Mouse (Mus musculus): Measurements from ENCODE around the gene Bri3.

Bri3 gene

GRCm38 (mm10) chr5:144234714-144235113 is 9.5 kb upstream of the Bri3 start:
- DNase-seq, result no peak

GRCm38 (mm10) chr5:144238969-144239368 is 5.3 kb upstream of the Bri3 start:
- no peak for DNase-seq

- no peak for DNase-seq
Measured at GRCm38 (mm10) chr5:144245592-144245991, 1.4 kb downstream of the Bri3 start.

GRCm38 (mm10) chr5:144246669-144247068 is 2.4 kb downstream of the Bri3 start:
- DNase-seq, result no peak

DNA sequence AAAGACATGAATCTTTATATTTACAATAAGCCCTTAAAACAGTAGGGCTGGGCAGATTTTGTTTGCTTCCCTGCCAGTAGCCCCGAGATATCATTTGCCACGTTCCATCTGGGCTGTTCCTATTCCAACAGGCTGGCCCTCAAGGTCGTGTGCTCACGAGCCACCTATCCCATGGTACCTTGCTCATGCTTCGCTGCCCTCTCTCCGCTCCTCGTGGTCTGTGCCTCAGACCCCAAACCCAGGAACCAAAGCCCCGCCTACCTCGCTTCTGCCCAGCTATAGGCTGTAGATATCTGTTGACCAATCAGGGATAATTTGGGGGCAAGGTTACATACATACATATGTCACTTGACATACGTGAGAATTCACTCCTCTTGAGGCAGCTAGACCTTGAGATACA is 3.1 kb downstream of the Bri3 start:
- no peak for DNase-seq

GRCm38 (mm10) chr5:144247906-144248585 is 3.8 kb downstream of the Bri3 start:
- no peak for DNase-seq

DNA sequence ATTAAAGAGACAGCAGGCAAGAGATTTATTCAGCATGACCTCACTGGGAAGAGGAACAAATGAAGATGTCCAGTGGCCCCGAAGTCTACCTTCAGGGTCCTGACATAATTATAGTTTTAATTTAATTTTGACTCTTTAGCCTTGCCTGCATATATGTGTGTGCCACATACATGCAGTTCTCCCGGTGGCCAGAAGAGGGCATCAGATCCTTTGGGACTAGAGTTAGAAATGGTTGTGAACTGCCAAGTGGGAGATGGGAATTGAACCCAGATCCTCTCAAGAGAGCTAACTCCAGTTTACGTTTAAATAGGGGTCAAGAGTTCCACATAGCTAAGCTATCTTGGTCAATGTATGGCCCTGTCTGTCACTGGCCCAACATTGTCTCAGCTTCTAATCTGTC is 5.6 kb downstream of the Bri3 start:
- DNase-seq, result no peak

GRCm38 (mm10) chr5:144251876-144252577 is 7.8 kb downstream of the Bri3 start:
- DNase-seq, result no peak

- DNase-seq, result no peak
Measured at GRCm38 (mm10) chr5:144253212-144253611, 9.0 kb downstream of the Bri3 start.

- no peak for DNase-seq
Measured at GRCm38 (mm10) chr5:144254122-144254810, 10.0 kb downstream of the Bri3 start.

- peak; percentile 80 for DNase-seq
Measured at GRCm38 (mm10) chr5:144254811-144255631, 10.8 kb downstream of the Bri3 start.

DNA sequence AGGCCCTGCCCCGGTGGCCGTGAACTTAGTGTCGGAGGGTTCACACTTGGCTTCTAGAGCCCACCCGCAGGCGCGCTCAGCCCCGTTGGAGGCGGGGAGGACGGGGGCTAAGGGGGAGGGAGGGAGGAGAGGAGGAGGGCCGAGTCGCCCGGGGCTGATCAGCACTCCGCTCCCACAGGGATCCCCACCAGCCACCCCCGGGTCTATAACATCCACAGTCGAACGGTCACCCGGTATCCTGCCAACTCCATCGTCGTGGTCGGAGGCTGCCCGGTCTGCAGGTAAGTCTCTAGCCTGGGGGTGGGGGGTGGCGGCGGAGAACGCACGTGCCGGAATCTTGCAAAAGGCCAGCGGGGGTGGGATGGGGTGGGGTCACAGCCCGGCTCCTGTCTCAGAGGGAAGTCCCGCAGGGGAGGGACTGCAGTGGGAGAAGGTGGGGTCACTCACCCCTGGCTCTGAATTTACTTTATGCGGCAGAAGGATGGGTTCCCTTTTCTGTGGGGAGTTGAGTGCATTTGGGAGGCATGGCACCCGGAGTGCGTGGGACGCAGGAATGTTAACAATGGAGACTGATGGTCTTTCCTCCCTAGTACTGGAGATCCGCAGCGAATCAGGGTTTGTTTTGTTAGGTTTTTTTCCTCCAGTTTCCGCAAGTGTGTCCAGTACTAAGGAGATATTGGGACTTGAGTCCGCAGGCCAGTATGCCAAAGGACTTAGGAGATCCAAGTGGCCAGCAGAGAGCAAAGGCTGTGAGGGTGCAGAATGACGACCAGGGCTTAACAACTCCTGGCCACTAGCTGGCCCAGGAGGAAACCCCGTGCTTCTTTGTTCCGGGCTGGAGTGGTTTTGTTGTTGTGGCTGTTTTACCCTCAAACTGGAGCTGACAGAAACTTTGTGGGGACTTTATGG is 11.6 kb downstream of the Bri3 start:
- peak; percentile 37 for DNase-seq

DNA sequence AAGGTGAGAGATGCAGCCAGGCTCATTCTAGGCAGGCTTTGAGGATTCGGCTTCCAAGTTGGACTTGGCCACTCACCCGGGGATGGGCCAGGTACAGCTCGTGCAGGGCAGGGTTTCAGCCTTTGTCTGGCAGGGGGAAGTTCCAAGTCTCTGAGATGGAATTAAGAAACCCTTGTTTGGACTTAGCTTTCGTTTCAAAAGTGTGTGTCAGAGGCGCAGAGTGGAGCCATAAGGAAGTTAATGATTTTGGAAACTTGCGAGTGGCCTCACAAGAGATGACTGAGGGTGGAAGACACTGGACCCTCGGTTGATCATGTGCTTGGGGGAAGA is 12.3 kb downstream of the Bri3 start:
- DNase-seq, result no peak

- DNase-seq, result no peak
Measured at GRCm38 (mm10) chr5:144256888-144257287, 12.7 kb downstream of the Bri3 start.

GRCm38 (mm10) chr5:144257451-144258110 is 13.3 kb downstream of the Bri3 start:
- DNase-seq, result no peak

DNA sequence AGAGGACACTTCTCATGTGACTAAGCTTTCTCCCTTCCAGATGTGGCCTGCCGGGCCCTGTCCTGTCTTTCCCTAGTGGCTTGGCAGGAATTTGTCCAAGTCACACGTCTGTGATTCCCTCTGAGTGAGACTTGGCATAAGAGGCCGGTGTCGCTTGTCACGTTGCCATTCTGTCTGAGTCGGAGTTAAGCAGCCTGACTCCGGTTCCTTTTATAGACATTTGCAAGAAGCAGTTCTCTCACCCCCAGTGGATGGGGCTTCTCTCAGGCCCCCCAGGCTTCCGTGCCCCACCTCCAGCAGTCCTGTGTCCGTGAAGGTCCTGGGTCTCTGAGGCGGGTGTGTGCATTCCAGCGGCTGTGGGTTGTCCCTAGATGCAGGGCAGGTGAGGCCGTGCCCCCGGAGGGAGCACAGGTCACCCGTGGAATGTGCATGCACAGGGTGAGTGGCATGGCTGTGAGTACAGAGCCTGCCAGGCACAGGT is 13.9 kb downstream of the Bri3 start:
- DNase-seq, result no peak

DNA sequence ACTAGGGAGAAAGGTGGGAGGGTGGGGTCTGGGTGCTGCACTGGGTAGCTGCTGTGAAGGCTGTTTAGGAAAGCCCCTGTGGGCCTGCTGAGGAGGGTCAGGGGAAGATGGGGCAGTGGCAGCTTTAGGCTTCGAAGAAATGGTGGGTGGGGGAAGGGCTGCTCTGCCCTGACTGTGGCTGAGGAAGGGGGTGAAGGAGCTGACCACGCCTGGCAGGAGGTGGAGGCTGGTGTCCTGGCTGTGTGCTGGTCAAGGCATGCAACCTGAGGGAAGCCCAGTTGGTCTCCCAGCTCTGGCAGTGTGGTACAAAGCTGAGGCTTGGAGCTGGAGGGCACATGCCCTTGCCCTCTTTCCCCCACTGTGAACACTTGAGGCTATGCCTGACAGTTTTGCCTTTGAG is 14.4 kb downstream of the Bri3 start:
- DNase-seq, result no peak

GRCm38 (mm10) chr5:144259228-144259627 is 15.0 kb downstream of the Bri3 start:
- DNase-seq, result no peak

- DNase-seq, result no peak
Measured at GRCm38 (mm10) chr5:144260464-144260863, 16.2 kb downstream of the Bri3 start.

DNA sequence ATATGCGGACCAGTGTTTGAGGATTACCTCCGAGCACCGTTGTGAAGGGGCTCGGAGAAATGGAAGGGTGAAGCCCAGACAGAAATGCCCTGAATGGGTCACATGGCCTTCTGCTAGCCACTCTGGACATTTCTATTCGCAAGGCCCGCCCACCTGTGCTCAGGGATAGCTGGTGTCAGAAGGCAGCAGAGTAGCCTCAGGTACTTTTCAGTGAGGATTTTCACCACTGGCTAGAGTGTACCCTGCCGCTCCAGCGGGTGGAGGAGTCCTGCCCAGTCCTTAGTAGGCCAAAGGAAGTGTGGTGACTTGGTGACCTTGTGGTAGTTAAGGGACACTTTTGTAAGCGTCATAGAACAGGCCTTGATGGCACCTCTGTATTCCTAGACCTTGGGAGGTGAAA is 17.1 kb downstream of the Bri3 start:
- DNase-seq, result no peak

DNA sequence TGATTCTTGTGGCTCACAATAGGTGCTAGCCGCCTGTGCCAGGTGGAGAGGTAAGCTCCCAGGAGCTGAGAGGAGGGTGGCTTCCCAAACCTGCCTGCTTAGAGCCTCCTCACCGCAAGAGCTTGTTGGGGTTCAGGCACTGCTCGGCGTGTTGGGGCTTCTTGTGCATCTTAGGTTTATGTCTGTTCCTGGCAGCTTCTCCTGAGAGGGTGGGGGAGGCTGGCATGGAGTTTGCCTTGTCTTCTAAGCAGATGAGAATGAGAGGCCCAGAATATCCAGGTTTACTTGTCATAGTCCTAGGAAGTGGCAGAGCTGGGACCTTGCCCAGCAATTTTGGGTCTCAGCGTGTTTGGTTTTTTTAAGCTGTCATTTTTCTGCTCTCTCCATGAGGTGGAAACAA is 17.6 kb downstream of the Bri3 start:
- DNase-seq, result no peak

DNA sequence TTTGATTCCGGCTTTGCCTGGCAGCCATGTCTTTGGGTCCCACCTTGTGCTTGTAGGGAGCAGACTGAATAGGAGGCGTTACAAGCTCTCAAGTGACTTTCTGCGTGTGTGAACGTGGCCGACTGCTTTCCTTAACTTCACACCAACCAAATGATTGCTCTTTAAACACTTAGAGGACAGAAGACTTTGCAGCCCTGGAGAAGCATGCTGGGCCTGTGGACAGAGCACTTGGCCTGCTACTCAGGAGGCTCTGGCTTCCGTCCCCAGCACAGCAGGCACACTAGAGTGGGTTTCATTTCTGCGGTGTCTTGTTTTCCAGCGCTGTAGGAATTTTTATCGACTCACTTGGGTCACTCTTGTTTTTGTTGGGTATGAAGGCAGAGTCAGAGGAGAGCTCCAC is 18.8 kb downstream of the Bri3 start:
- no peak for DNase-seq
